Mouse (Mus musculus) Muller cell, postnatal 12 days (primary cell): ENCODE results near the gene Dpp3.
A peak's percentile ranks its signal among the peaks of the same experiment; 100 is the strongest.
"Not testable (repeated sequence)": the region's sequence is repeated elsewhere in the genome, so short reads cannot be mapped to it uniquely, and the experiment has no call there.

Experiments used
- DNase-seq: peaks from one replicate; pipeline ENCODE4 v3.0.0-alpha.2; 2015; ENCODE audit errors: inconsistent ontology term

Dpp3 gene

DNA sequence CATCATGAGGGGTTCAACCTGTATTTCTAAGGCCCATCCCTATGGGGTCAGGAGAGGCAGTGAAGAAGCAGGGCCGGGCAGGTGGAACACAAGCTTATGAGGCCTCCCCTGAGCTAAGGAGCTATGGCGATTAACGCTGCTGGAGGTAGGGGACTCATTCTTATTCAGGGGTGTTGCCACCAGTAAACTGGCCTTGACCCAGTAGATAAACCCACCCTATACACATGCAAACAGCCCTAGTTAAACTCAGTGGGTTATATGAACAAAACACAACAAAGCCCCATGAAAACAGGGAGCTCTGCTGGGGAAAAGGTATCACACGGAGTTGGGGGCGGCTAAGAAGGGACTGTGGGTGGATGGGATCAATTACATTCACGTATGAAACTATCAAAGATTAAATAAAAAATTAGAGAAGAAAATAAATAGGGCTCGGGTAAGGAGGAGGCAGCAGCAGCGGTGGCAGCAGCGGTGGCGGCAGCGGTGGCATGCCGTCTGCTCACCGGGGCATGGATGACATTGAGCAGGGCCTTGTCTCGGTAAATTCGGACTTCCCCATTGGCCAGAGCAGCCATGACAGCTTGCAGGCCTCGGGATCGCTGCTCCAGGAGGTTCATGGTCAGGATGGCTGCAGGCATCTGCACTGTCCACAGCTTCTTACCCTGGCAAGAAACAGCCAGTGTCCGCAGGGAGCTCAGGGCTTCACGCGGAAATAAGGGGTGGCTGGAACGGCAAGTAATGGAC lies 31.1 kb downstream of the Dpp3 start:
- DNase-seq = no peak

DNA sequence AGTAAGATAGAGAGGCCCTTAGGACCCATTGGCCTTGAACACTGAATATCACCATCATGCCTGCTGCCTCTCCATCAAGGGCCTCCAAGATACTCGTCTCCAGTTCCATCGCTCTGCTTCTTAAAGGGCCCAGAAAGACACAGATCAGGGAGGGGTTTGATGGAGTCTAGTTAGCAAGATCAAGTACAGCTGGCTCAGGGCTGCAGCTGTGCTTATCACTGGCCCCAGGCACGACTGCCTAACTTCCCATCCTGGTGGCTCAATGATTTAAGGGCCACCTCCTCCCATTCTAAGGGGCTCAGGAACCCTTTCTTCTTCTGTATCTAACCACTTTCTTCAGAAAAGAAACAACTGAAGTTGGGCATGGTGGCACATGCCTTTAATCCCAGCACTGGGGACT lies 36.3 kb downstream of the Dpp3 start:
- no peak for DNase-seq

DNA sequence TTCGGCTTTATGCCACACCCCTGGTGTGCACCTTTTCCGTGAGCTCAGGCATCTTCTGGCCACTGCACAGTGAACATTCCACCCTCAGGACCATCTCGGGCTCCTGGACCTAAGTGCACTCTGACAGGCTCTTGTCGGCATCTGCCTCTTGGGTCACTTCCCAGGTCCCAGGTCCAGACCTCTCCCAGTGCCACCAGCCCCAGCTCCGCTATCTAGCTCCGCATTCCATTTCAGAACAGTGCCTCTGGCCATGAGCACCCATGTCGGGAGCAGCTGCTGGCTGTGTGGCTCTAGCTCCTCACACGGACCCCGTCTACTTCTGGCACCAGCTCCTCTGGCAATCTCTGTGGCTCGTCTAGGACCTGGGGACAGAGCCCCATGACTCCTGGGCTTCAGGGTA lies 38.3 kb downstream of the Dpp3 start:
- no peak for DNase-seq

DNA sequence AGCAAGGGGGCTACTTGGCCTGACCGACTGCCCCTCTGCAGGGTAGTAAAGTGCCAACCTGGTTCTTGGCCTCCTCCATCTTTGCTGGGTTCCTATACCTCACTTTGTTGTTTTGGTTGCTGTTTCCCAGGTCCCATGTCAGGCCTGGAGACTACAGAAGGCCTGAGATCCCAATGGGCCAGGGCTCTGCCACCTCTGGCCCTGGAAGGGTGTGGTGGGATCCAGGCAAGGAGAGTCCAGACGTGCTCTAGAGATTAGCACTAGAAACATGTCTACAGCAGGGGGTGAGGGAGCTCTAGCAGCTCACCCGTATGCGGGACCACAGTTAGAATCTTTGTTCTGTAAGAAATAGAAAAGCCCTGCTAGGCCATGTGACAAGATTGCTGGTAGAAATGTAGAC lies 44.1 kb downstream of the Dpp3 start:
- DNase-seq = no peak

DNA sequence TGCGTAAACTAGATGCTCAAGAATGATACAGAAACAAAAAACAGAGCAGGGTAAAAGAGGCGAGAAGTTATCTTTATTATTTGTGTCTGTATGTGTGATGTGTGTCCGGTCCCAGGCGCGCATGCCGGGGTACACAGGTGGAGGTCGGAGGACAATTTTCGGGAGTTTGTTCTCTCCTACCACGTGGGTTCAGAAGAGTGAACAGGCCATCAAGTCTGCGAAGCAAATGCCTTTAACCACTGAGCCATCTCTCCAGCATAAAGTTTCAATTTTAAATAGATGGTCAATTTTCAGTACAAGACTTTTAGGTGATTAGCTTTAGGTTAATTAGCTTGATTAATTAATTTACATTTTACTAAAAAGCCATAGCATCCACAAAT lies 48.8 kb downstream of the Dpp3 start:
- no peak for DNase-seq

DNA sequence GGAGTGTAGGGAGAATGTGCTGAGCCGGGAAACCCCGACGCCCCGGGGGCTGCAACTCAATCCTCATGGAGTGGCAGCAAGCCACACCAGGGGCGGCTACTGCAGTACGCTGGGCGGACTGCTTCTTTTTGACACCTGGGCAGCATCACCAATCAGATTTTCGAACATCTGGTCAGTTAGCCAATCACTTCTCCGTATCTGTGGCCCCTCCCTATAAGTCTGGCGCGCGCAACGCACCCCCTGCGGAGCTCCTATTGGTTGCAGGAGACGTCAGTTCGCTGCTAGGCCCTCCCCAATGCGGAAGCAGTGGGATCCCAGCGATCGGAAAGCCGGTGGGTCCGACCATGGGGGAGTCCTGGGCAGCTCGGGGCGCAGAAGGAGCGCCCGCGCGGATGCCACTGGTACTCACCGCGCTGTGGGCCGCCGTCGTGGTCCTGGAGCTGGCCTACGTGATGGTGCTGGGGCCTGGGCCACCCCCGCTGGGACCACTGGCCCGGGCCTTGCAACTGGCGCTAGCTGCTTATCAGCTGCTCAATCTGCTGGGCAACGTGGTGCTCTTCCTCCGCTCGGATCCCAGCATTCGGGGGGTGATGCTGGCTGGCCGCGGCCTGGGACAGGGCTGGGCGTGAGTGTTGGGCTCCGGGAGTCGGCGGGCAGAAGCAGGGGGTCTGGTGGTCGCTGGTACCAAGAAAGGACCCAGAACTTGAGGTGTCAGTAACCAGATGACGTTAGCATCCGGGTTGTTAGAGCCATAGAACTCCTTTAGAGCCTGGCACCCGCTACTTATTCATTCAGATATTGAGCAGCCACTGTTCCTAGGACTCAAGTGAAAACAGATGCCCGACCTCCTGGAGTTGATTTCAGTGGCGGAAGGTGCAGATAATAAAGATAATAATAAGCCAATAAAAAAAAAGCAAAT lies 49.4 kb downstream of the Dpp3 start, which contains the start of gene Zdhhc24:
Zdhhc24 (plus strand) TSS at position 264 of the 919 bp plus-strand sequence.
- DNase-seq = peak; percentile 98

DNA sequence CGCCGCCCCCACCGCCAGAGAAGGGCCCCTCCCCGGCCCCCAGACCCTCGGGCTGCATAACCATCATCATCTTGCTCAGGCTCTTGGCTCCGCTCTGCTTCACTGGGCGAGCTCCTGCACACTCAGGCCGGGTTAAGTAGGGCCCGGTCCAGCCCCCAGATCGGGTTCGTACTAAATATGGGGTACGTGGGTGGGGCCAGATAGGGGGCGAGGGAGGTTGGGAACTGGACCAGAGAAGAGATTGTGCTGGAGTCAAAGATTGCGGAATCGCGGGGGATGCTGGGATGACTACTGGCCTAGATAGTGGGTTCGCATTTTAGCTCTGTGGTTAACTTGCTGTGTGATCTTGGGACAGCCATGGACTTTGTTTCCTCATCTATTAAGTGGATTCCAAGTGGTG lies 50.3 kb downstream of the Dpp3 start, which contains the start of gene Actn3:
Actn3 (minus strand) TSS at position 125 of the 400 bp plus-strand sequence.
- DNase-seq = no peak

DNA sequence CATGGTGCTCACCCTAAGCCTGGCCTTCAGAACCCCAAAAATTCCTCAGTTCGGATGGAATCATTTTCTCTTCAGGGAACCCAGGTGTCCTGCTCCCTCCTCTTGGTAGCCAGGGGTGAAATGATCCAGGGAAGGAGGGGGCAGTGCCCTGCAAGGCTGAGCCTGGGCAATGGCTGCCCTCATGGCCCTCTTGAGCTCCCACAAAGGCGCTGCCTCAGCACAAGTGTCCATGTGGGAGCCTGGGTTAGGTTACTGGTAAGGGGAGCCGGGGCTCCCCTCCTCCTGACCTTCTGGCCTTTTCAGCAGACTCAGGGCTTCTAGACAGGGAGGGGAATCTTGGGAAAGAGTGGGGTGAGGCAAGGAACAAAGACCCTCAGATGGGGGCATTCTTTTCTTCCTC lies 51.3 kb downstream of the Dpp3 start:
- DNase-seq = no peak

DNA sequence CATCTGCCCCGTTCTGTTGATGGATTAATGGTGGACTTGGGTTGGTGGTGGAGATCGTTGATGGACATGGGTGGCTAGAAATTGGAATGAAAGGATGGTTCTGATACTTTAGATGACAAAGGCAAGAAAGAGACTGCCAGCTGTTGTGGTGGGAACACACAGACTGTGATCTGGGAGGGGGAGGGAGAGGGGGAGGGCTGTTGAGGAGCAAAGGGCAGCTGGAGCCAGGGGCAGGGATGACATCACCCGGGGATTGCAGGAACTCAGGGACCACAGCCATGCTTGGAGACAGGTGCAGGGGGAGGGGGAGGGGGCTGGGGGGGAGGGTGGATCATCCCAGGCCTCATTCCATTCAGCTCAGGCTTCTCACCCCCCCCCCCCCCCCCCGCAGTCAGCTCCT lies 51.8 kb downstream of the Dpp3 start:
- no peak for DNase-seq

DNA sequence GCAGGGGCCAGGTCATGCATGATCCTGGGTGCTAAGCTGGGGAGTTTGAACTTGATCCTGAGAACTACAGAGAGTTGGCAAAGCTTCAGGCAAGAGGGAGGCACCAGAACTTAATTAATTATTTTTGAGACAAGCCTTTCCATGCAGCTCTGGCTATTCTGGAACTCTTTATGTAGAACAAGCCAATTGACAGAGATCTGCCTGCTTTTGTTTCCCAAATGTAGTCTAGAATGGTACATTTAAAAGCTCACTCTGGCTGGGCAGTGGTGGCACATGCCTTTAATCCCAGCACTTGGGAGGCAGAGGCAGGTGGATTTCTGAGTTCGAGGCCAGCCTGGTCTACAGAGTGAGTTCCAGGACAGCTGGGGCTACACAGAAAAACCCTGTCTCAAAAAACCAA lies 53.5 kb downstream of the Dpp3 start:
- not testable (repeated sequence) for DNase-seq

DNA sequence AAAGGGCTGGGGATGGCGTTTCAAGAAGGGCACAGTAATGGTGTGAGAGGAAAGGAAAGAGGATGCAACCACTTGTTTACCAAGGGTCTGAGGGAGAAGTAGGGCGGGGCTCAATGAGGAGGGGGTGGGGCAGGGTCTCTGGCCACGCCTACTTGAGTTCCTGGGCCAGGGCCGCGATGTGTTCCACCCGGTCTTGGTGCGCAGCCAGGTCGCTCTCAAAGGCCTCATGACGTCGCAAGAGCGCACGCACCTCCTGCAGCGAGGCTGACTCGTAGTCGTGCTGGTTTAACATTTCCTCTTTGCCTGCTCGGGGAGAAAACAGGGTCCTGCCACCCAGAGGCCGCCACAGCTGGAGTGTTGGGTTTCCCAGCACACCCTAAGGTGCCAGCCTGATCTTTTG lies 62.9 kb downstream of the Dpp3 start:
- peak; percentile 22 for DNase-seq

DNA sequence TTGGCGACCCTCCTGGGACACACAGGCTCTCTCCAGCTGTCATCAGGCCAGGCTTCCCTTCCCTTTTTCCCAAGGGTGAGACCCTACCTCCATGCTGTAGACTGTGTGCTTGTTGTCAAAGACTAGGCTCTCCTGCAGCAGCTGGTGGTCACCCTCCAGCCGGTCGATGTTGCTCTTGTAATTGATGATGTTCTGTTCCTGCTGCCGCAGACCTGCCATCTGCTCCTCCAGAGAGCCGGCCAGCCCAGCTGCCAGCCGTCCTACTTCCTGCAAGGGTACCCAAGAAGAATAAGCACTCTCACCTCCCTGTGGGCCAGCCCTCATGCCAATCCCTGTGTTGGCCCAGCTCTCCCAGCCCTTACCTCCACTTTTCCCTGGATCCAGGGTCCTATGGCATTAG lies 65.0 kb downstream of the Dpp3 start:
- DNase-seq = no peak

DNA sequence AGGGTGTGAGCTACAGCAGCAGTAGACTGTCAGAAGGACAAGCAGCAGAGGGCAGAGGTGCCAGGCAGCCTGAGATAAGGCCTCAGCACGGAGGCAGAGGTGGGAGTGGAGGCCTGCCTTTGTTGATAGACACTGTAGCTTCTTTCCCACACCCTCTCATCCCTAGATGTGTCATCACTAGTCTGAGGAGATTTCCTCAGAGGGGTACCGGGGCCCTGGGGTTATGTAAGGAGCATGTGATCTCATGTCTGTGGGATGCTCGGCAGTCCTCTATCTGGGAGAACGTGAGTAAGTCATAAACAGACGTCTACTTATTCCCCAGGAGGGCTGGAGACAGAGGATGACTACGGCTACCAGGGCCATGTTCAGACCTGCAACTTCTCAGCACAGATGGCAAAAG lies 69.0 kb downstream of the Dpp3 start:
- peak; percentile 13 for DNase-seq
